ENCODE assay signal across 7 mouse cellular contexts in the genomic region with DNA sequence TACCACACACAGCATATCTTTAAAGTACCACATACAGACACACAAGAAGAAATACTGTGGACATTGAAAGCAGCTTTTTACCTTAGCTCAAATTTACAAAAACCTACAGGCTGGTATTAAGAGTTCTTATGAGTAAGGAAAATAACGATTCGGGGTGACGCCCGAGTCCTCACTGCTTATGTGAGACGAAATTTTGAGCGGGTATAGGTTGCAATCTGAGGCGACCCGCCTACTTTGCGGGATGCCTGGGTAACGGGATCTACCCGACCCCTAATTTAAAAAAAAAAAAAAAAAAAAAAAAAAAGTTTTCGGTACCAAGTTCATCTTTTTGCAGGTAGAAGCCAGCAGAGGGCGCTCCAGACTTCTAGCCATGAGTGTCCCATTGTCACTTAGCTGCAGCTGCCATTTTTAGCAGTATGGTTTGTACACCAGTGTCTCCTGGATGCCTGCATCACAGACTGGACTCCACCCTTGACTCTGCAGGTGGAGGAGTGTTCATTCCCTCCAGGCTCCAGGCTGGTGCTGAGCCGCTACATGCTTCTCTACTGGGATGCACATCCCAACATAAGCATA. TPM values are rescaled to one million over a fixed set of nuclear protein-coding genes. Genes with fewer than 3 reads are reported as not detected.
DNase-seq lines count a peak whose midpoint lies in the region; ATAC-seq and TF ChIP-seq lines count a peak whose summit lies in the region.

No protein-coding gene starts in this region.

- 0 out of 2 replicates have a peak overlapping the region, but pooled peaks have one; percentile 24 for H3K27ac ChIP-seq in liver, embryonic 15.5 days (replicated peaks)

- H3K4me1 ChIP-seq in G1E (ENCODE audit: insufficient read depth, low read depth, low read length) = peaks cover 58% of the 10 kb centered on the region
- peaks cover 26% of the 10 kb centered on the region for H3K4me1 ChIP-seq in liver, embryonic 15.5 days (replicated peaks)

- H3K9ac ChIP-seq in liver, embryonic 15.5 days = no peak overlapping the region

- H3K9me3 ChIP-seq in G1E (replicated peaks) = no peaks in the 10 kb centered on the region
- H3K9me3 ChIP-seq in liver, embryonic 15.5 days (replicated peaks) = no peaks in the 10 kb centered on the region

- ATAC-seq in G1E (ENCODE audit: extremely low read depth, insufficient number of reproducible peaks, low FRiP score, poor library complexity, severe bottlenecking) = peak; percentile 51
- ATAC-seq in liver, embryonic 15.5 days (ENCODE audit: insufficient read depth) = peak; percentile 56; the same call in 1 of the 2 replicates

- peak; percentile 93 for DNase-seq in CD4-positive, CD25-positive, alpha-beta regulatory T cell, adult 2 months (ENCODE audit: low read depth, low spot score)
- peak; percentile 66 for DNase-seq in G1E (ENCODE audit: low spot score)
- peak; percentile 66 for DNase-seq in cerebellum, adult 11-12 months
- DNase-seq in gastrocnemius, postnatal 25 days = peak; percentile 24
- peak; percentile 83 for DNase-seq in kidney, adult 18-20 months
- DNase-seq in retina, postnatal 1 day = peak; percentile 77

- no peaks in the 10 kb centered on the region for H3K27me3 ChIP-seq in G1E (ENCODE audit: insufficient read depth, low read length)
- peaks cover 3% of the 10 kb centered on the region; the same call in 1 of the 2 replicates for H3K27me3 ChIP-seq in liver, embryonic 15.5 days

- 17% methylated on average over 14 of the region's 14 CpGs for WGBS in liver, embryonic 15.5 days (ENCODE audit: insufficient replicate concordance)

- peak overlapping the region; percentile 47 for H3K4me2 ChIP-seq in liver, embryonic 15.5 days

- peak; percentile 27; the same call in 1 of the 2 replicates for TF ChIP-seq CTCF in G1E (IDR thresholded peaks at IDR 0.05; ENCODE audit: low read depth, low read length)

- H3K4me3 ChIP-seq in G1E (ENCODE audit: low read depth, low read length) = no peak overlapping the region
- H3K4me3 ChIP-seq in liver, embryonic 15.5 days (replicated peaks) = 0 out of 2 replicates have a peak overlapping the region, but pooled peaks have one; percentile 2

- H3K36me3 ChIP-seq in G1E (replicated peaks) = peaks cover 2% of the 10 kb centered on the region
- H3K36me3 ChIP-seq in liver, embryonic 15.5 days (replicated peaks) = no peaks in the 10 kb centered on the region

RNA-seq across cellular contexts. Expression of a gene that starts 12.4 kb away (rescaled TPM):
- 525 and 570 TPM in 2 replicates for total RNA-seq in G1E (2014; fragmentation: Nextera tagmentation)
- total RNA-seq in G1E (2017) = 445 and 495 TPM in 2 replicates
- 636 and 648 TPM in 2 replicates for polyA plus RNA-seq in G1E (2012)
- total RNA-seq in gastrocnemius, postnatal 25 days (2021) = 100 to 1,000 TPM; 279 to 296 TPM
- 110 and 121 TPM in 2 replicates for polyA plus RNA-seq in liver, embryonic 15.5 days (2015; fragmentation: Nextera tagmentation; extraction: Ambion mirVana)

RNA-seq across cellular contexts. Expression of a gene that starts 36.1 kb away (rescaled TPM):
- total RNA-seq in G1E (2014; fragmentation: Nextera tagmentation) = 23.3 and 33.0 TPM in 2 replicates
- total RNA-seq in G1E (2017) = 20.6 and 24.5 TPM in 2 replicates
- 49.2 and 49.5 TPM in 2 replicates for polyA plus RNA-seq in G1E (2012)
- 1 to 10 TPM; 7.0 to 8.9 TPM for total RNA-seq in gastrocnemius, postnatal 25 days (2021)
- polyA plus RNA-seq in liver, embryonic 15.5 days (2015; fragmentation: Nextera tagmentation; extraction: Ambion mirVana) = 19.5 and 20.1 TPM in 2 replicates

Comparison
In these comparisons a context has a peak if more than half of its experiments do, and no peak if none do; other contexts are left out.
1. DNase-seq: peak in every context shown above with its lines; median percentile 93 in CD4-positive, CD25-positive, alpha-beta regulatory T cell, adult 2 months; 83 in kidney, adult 18-20 months; 77 in retina, postnatal 1 day; 66 in G1E; 66 in cerebellum, adult 11-12 months; 24 in gastrocnemius, postnatal 25 days.